Mouse (Mus musculus) spleen, postnatal 4 days (tissue): ENCODE measurements at regions not wholly inside any gene's neighbourhood (a gene's known extent, or its start where the extent isn't known, plus 50 kb on each side); places are given as distances from the start of the nearest gene placed in this dataset.

Experiments
- DNase-seq, 2 experiments: peaks; one replicate each; pipeline ENCODE4 v3.0.0; 2022; ENCODE audit warnings: low spot score in 2 of 2

- no peak for DNase-seq
Observed at GRCm38 (mm10) chr5:118424764-118425568, 135.5 kb upstream of the Med13l start.

- DNase-seq: no peak
Observed at GRCm38 (mm10) chr5:118426673-118427072, 133.8 kb upstream of the Med13l start.

DNA sequence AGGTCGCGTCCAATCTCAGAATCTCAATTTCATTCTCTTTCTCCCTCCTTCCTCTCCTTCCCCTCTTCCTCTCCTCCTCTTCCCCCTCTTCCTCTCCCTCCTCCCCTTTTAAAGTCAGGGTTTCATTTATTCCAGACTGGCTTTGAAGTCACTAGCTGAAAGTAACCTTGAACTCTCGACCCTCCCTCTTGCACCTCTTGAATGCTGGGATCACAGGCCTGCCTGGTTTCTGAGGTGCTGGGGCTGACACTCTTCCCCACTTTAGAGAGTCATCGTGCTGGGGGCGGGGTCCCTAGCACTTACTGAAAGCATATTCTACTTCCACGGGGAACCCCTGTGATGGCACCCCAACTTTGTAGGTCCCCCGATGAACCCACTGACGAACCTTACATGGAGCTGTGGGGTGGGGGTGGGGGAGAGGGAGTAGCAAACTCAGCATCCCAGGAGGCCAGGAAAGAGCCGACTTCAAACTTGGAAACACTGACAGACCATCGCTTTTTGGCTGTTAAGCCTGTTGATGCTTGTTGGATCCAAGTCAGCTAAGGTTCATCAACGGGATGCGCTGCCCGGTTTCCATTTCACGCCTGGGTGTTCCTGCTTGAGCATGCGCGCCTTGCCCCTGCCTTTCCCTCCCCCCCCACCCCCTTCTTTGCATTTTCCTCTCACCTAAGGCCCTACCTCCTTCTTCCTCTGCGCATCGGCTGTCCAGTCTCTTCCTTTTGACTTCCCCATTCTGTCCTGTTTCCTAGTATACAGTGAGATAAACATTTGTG, 132.0 kb upstream of the Med13l start:
- DNase-seq: no peak

DNA sequence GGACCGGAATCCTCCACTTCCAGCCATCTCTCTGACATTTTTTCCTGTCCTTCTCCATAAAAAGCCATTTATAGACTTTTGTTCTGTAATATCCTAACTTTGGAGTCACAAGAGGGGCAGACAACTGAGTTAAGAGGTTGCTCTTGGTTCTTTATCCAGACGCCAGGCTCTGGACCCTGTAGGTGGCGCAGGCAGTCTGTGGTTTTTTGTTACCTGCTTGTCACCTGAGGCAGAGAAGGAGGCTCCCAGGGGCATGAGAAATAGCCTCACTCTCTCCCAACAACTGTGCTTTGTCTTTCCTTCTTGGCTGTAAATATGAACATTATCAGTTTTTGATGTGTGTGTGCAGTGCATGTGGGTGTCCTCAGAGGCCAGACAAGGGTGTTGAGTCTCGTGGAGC, 126.9 kb upstream of the Med13l start:
- no peak for DNase-seq

GRCm38 (mm10) chr5:118434718-118435555, 125.5 kb upstream of the Med13l start:
- DNase-seq: no peak

- DNase-seq: no peak
Observed at GRCm38 (mm10) chr5:118435556-118435950, 124.9 kb upstream of the Med13l start.

GRCm38 (mm10) chr5:118436035-118436434, 124.4 kb upstream of the Med13l start:
- no peak for DNase-seq

GRCm38 (mm10) chr5:118436474-118437306, 123.8 kb upstream of the Med13l start:
- DNase-seq: no peak

DNA sequence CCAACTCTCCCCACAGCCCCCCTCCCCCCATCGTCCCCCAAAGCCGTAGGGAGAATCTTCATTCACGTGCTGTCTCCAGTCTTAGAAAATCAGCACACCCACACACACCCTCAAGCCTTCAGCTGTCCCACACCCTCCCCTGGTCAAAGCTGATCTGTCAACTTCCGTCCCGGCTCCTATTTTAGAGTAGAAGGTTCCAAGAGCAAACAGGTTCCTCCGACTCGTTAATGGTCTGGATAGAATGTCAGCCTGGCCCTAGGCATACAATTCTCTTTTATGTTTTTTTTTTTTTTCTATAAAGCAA, 123.2 kb upstream of the Med13l start:
- DNase-seq: no peak

GRCm38 (mm10) chr5:118438016-118438415, 122.5 kb upstream of the Med13l start:
- no peak for DNase-seq

GRCm38 (mm10) chr5:118444538-118445251, 115.8 kb upstream of the Med13l start:
- no peak for DNase-seq

- no peak for DNase-seq
Observed at GRCm38 (mm10) chr5:118445252-118445987, 115.1 kb upstream of the Med13l start.

DNA sequence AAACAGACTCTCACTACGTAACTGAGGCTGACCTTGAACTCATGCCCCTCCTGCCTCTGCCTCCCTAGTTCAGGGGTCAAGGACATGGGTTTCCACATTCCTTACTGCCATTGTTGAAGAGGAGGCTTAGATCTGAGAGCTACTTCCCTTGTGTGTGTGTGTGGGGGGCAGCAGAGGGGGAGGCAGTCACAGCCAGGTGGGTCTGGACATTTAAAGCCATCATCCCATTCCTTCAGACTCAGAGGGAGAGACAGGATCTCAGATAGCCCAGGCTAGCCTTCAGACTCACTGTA, 114.5 kb upstream of the Med13l start:
- no peak for DNase-seq

DNA sequence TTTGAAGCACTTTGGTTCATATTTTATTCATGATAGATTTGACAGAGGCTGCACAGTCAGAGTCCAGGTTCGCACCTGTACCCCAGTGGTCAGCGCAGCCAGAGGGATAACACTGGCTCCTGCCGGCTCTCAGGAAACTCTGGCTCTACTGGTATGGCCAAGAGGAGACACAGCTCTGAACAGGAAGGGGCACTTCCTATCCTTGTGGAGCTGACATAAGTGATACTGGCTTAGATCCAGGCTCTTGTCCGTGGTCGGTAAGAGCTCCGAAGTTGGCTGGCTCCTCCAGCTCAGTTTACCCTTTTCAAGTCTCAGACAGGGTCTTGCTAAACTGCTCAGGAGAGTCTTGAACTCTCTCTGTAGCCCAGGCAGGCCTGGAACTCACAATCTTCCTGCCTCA, 113.6 kb upstream of the Med13l start:
- no peak for DNase-seq

DNA sequence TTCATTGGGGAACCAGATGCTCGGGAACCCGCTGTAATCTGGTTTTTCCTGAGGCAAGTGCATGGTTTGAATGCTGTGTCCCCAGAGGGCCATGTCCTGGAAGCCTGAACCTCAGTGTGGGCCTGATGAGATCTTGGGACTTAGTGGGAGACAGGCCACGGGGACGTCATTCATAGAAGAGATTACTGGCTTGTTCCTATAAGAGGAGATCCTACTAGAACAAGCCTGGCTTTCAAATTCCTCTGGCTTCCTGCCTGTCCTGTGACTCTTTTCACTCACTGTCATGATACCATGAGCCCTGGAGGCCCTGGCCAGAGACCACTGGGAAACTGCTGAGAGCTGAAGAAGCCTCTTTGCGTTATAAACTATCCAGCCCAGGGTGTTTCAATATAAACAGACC, 113.1 kb upstream of the Med13l start:
- DNase-seq: no peak

DNA sequence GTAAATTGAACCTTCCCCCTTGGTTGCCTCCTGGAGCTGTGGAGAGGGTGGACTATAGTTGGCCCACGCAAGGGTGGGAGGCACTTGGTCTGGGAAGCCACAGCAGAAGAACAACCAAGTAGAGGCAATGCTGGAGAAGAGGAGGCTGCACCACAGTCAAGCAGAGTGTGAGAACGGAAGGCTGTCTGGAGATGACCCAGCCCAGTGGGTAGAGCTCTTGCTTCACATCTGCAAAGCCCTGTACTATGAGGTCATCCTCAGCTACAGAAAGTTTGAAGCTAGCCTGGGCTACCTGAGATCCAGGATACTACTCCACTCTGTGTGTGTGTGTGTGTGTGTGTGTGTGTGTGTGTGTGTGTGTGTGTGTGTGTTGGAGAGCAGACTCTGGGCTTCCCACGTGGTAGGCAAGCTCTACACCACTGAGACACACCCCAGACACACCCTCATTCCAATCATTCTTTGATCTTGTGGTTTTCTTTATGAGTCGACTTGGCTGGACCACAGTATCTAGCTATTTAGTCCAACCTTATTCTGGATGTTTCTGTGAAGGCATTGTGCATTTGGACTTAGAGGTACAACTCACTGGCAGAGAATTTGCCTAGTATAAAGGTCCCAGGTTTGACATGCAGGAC, 111.5 kb upstream of the Med13l start:
- DNase-seq: no peak

DNA sequence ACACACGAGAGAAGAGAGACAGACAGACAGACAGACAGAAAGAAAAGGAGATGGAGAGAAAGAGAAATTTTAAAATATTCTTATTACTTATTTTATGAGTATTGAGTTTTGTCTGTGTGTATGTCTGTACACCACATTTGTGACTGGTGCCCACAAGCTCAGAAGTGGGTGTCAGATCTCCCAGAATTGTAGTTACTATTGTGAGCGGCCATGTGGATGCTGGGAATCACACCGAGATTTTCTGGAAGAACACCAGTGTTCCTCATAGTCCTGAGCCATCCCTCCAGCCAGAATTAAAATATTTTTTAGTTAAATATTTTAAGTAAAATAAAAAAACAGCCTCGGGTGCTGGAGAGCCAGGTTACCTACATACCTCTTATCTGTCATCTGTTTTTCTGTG, 110.6 kb upstream of the Med13l start:
- DNase-seq: no peak

GRCm38 (mm10) chr5:118452052-118452451, 108.4 kb upstream of the Med13l start:
- no peak for DNase-seq

- DNase-seq: no peak
Observed at GRCm38 (mm10) chr5:118454096-118454495, 106.4 kb upstream of the Med13l start.
